Mouse (Mus musculus): Measurements from ENCODE around the gene Pank1. TPM values are rescaled to one million over a fixed set of nuclear protein-coding genes. Genes with fewer than 3 reads are reported as not detected.

Gene Pank1
- total and polyA plus RNA-seq, 3 experiments: 1.8 to 3.2 (median 2.9) TPM

GRCm38 (mm10) chr19:34877898-34878602 is 1.2 kb downstream of the Pank1 start:
- Histone ChIP-seq H3K36me3 (replicated peaks in 1 of 2; ENCODE audit: control insufficient read depth in 1 of 2, insufficient read depth in 1 of 2, low read length in 1 of 2) (peaks cover 0 to 1% of the 10 kb centered on the region in 2 experiments), H3K4me3 (replicated peaks in 1 of 3; ENCODE audit: low read depth in 2 of 3, low read length in 2 of 3, poor library complexity in 1 of 3) (peak overlapping the region; percentile 54 to 89 (median 84)), H3K9ac (ENCODE audit: insufficient read depth, low read depth) (peak overlapping the region; percentile 60), H3K4me1 (ENCODE audit: control insufficient read depth in 1 of 2, insufficient read depth in 2 of 2) (peaks cover 0 to 23% of the 10 kb centered on the region in 2 experiments; a peak in 2 of 4 replicates), H3K79me2 (replicated peaks; ENCODE audit: control insufficient read depth, extremely low read depth, insufficient read depth, poor library complexity, severe bottlenecking) (no peaks in the 10 kb centered on the region), H3K27me3 (replicated peaks) (peaks cover 2% of the 10 kb centered on the region), H3K27ac (ENCODE audit: insufficient read depth, low read depth) (peak overlapping the region; percentile 39), H3K4me2 (ENCODE audit: insufficient read depth, low read depth, poor library complexity, severe bottlenecking) (peak overlapping the region; percentile 63), H3K9me3 (replicated peaks; ENCODE audit: low read length) (no peaks in the 10 kb centered on the region)
- peak; percentile 91 for DNase-seq (ENCODE audit: extremely low read depth)
- dilution Hi-C loops (cut with MboI; ENCODE audit: extremely low pct_ligation_motif_present, extremely low pct_unique_long_range_greater_than_20kb, low sequenced_read_pairs) (no loop called here), in situ Hi-C loops (cut with MboI; ENCODE audit: low pct_ligation_motif_present, low pct_unique_long_range_greater_than_20kb, low sequenced_read_pairs) (no loop called here)
- TF ChIP-seq ZNF384 (IDR thresholded peaks at IDR 0.05; ENCODE audit: low read depth, low read length): no peak
- TF ChIP-seq JUND (conservative IDR thresholded peaks at IDR 0.05; ENCODE audit: low read depth, low read length): no peak
- TF ChIP-seq MXI1 (IDR thresholded peaks at IDR 0.05; ENCODE audit: low read depth, low read length): peak; percentile 71
- no peak for TF ChIP-seq USF1 (IDR thresholded peaks at IDR 0.05; ENCODE audit: low read depth, low read length)
- peak; percentile 13; the same call in 1 of the 2 replicates for TF ChIP-seq MAX (IDR thresholded peaks at IDR 0.05; ENCODE audit: low read length)
- TF ChIP-seq ETS1 (conservative IDR thresholded peaks at IDR 0.05; ENCODE audit: low read depth, low read length): no peak
- TF ChIP-seq ELF1 (IDR thresholded peaks at IDR 0.05; ENCODE audit: low read depth, low read length): no peak
- peak; percentile 10; the same call in 1 of the 2 replicates for TF ChIP-seq TCF12 (IDR thresholded peaks at IDR 0.05; ENCODE audit: low read depth, low read length)
- TF ChIP-seq NELFE (IDR thresholded peaks at IDR 0.05; ENCODE audit: low read depth, low read length): peak; percentile 41; the same call in 1 of the 2 replicates
- no peak for TF ChIP-seq CHD1 (IDR thresholded peaks at IDR 0.05; ENCODE audit: low read depth, low read length)
- no peak for TF ChIP-seq GABPA (IDR thresholded peaks at IDR 0.05; ENCODE audit: insufficient replicate concordance, low read depth, low read length)
- no peak for TF ChIP-seq ZC3H11A (IDR thresholded peaks at IDR 0.05; ENCODE audit: low read depth, low read length)
- no peak for TF ChIP-seq ZKSCAN1 (IDR thresholded peaks at IDR 0.05; ENCODE audit: borderline replicate concordance, low read depth, low read length)
- peak; percentile 66; the same call in 1 of the 2 replicates for TF ChIP-seq TBP (conservative IDR thresholded peaks at IDR 0.05; ENCODE audit: low read depth, low read length)
- TF ChIP-seq NRF1 (IDR thresholded peaks at IDR 0.05; ENCODE audit: low read depth, low read length): no peak
- no peak for TF ChIP-seq POLR2AphosphoS2 (IDR thresholded peaks at IDR 0.05; ENCODE audit: low read depth, low read length)
- TF ChIP-seq KAT2A (IDR thresholded peaks at IDR 0.05; ENCODE audit: insufficient replicate concordance, low read length): no peak
- no peak for TF ChIP-seq MAFK (IDR thresholded peaks at IDR 0.05; ENCODE audit: insufficient replicate concordance, low read length)
- TF ChIP-seq E2F4 (IDR thresholded peaks at IDR 0.05; ENCODE audit: insufficient replicate concordance, low read depth, low read length): no peak
- no peak for TF ChIP-seq CHD2 (IDR thresholded peaks at IDR 0.05; ENCODE audit: low read length)
- no peak for TF ChIP-seq PAX5 (IDR thresholded peaks at IDR 0.05; ENCODE audit: low read length)
- peak; percentile 54; the same call in 1 of the 2 replicates for TF ChIP-seq POLR2A (IDR thresholded peaks at IDR 0.05; ENCODE audit: low read depth, low read length)
- no peak for TF ChIP-seq JUN (IDR thresholded peaks at IDR 0.05; ENCODE audit: insufficient read depth, low read depth, low read length)
- no peak for TF ChIP-seq ZMIZ1 (IDR thresholded peaks at IDR 0.05; ENCODE audit: low read depth, low read length)
- peak; percentile 56; the same call in 1 of the 2 replicates for TF ChIP-seq MYC (IDR thresholded peaks at IDR 0.05; ENCODE audit: low read depth, low read length)
- TF ChIP-seq EP300 (IDR thresholded peaks at IDR 0.05; ENCODE audit: low read length): no peak
- no peak for TF ChIP-seq BHLHE40 (IDR thresholded peaks at IDR 0.05; ENCODE audit: low read depth, low read length)
- no peak for TF ChIP-seq RCOR1 (conservative IDR thresholded peaks at IDR 0.05; ENCODE audit: low read depth, low read length)
- TF ChIP-seq SIN3A (IDR thresholded peaks at IDR 0.05; ENCODE audit: low read length): peak; percentile 66
- TF ChIP-seq UBTF (IDR thresholded peaks at IDR 0.05; ENCODE audit: low read depth, low read length): peak; percentile 96
- TF ChIP-seq IRF4 (IDR thresholded peaks at IDR 0.05; ENCODE audit: low read depth, low read length): no peak
- TF ChIP-seq MEF2A (IDR thresholded peaks at IDR 0.05; ENCODE audit: borderline replicate concordance, low read depth, low read length): no peak
- TF ChIP-seq HCFC1 (IDR thresholded peaks at IDR 0.05; ENCODE audit: low read depth, low read length): no peak
- peak; percentile 20 for TF ChIP-seq RAD21 (IDR thresholded peaks at IDR 0.05; ENCODE audit: low read depth, low read length)
- no peak for TF ChIP-seq USF2 (conservative IDR thresholded peaks at IDR 0.05; ENCODE audit: low read depth, low read length)
- TF ChIP-seq CTCF (conservative IDR thresholded peaks at IDR 0.05 in 1 of 2, IDR thresholded peaks at IDR 0.05 in 1 of 2; ENCODE audit: low read depth in 2 of 2, low read length in 2 of 2): peak in 1 of 2 experiments; percentile 49; a peak in 2 of 4 replicates
- TF ChIP-seq SMC3 (IDR thresholded peaks at IDR 0.05; ENCODE audit: low read depth, low read length): no peak
- peak; percentile 79; the same call in 1 of the 2 replicates for TF ChIP-seq MAZ (IDR thresholded peaks at IDR 0.05; ENCODE audit: low read depth, low read length)

All from CH12.LX (cell line).